Comparison of ENCODE assay signal across 14 mouse cellular contexts in the genomic region with DNA sequence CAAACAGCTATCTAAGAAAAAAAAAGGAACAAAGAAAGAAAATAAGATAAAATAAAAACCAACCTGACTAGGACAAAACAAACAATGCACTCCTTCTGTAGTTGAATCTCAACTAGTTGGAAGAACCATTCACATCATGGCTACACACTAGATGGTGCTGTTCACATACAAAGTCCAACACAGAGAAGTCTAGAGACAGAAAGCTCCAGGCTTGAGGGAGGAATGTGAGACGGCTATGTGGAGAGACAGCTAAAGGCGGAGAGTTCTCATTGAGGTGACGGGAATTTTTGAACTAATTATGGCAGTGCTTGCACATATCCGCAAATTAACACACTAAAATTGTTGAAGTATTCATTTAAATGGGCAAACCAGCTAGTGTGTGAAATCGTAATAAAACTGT. TPM values are rescaled to one million over a fixed set of nuclear protein-coding genes. Genes with fewer than 3 reads are reported as not detected.
A peak's percentile ranks its signal among the peaks of the same experiment; 100 is the strongest.
DNase-seq lines count a peak whose midpoint lies in the region; ATAC-seq and TF ChIP-seq lines count a peak whose summit lies in the region.
"Had no signal": no experiment of that assay in that cellular context is flagged by ENCODE, and none has a peak within 500 bp of the region (broad histone marks: within the 10 kb centered on the region; RNA-seq: fewer than 3 reads in every experiment).

No protein-coding gene starts in this region.

- peaks cover 9% of the 10 kb centered on the region for H3K4me1 ChIP-seq in heart, adult 2 months (ENCODE audit: control insufficient read depth, insufficient read depth, low read length)
- H3K4me1 ChIP-seq in lung, postnatal 0 days (ENCODE audit: insufficient read depth, low read depth, low read length): peaks cover 6% of the 10 kb centered on the region; the same call in 1 of the 2 replicates
- H3K4me1 ChIP-seq in lung, adult 2 months (ENCODE audit: control insufficient read depth, insufficient read depth, low read length): peaks cover 11% of the 10 kb centered on the region; the same call in 1 of the 2 replicates
- H3K4me1 ChIP-seq: forebrain, embryonic 15.5 days had no signal

- H3K9ac ChIP-seq in heart, adult 2 months (ENCODE audit: low read depth, low read length): no peak overlapping the region
- no peak overlapping the region for H3K9ac ChIP-seq in lung, postnatal 0 days (replicated peaks; ENCODE audit: low read depth)
- H3K9ac ChIP-seq: forebrain, embryonic 15.5 days had no signal

- intact Hi-C loops in heart, adult 2 months (cut with DNase I): loop anchor here (5.0 to 10.0 kb wide), 4 partner anchors 37 to 329 kb away; partner anchors contain the start of gene Phf11d

- no peak for ATAC-seq in lung, postnatal 0 days
- ATAC-seq: forebrain, embryonic 15.5 days; inflammation-experienced regulatory T-cells, adult 6 months had no signal

- no peaks in the 10 kb centered on the region for H3K36me3 ChIP-seq in heart, adult 2 months (ENCODE audit: control insufficient read depth, insufficient read depth, low read length)
- H3K36me3 ChIP-seq in lung, postnatal 0 days (ENCODE audit: insufficient read depth, low read length): no peaks in the 10 kb centered on the region
- H3K36me3 ChIP-seq: forebrain, embryonic 15.5 days had no signal

- H3K9me3 ChIP-seq in lung, postnatal 0 days (ENCODE audit: low read length): no peaks in the 10 kb centered on the region
- H3K9me3 ChIP-seq: forebrain, embryonic 15.5 days had no signal

- DNase-seq in heart, adult 2 months: no peak
- DNase-seq in heart, adult 8-10 months (ENCODE audit: low spot score): no peak
- DNase-seq in lung, postnatal 0 days (ENCODE audit: low spot score): peak; percentile 58
- no peak for DNase-seq in lung, adult 2 months
- peak; percentile 34 for DNase-seq in ES-CJ7 (ENCODE audit: low read depth, low spot score)
- peak; percentile 35 for DNase-seq in embryo, embryonic 10.5 days (ENCODE audit: low spot score)
- DNase-seq in neural tube, embryonic 10.5 days (ENCODE audit: extremely low spot score, low spot score): no peak
- no peak for DNase-seq in kidney, postnatal 4 days
- DNase-seq: adrenal gland, postnatal 36 days; cerebellum, adult 18-20 months; liver; right cerebral cortex, postnatal 14 days had no signal

- no peaks in the 10 kb centered on the region for H3K27me3 ChIP-seq in heart, adult 2 months (ENCODE audit: control insufficient read depth, insufficient read depth, low read length)
- no peaks in the 10 kb centered on the region for H3K27me3 ChIP-seq in lung, postnatal 0 days (replicated peaks; ENCODE audit: insufficient read depth, low read length)
- H3K27me3 ChIP-seq: forebrain, embryonic 15.5 days had no signal

- TF ChIP-seq EP300 in heart, adult 2 months (IDR thresholded peaks at IDR 0.05; ENCODE audit: insufficient read depth, low read depth, low read length): no peak
- no peak for TF ChIP-seq EP300 in lung, postnatal 0 days (IDR thresholded peaks at IDR 0.05)

- 67% methylated on average over 5 of the region's 5 CpGs for WGBS in heart, adult 2 months
- WGBS in lung, postnatal 0 days: 57% methylated on average over 5 of the region's 5 CpGs
- WGBS in lung, adult 2 months: 72% methylated on average over 5 of the region's 5 CpGs

- H3K79me2 ChIP-seq in heart, adult 2 months (replicated peaks; ENCODE audit: control insufficient read depth, insufficient read depth, low read length): no peaks in the 10 kb centered on the region

- TF ChIP-seq CTCF in heart, adult 2 months (IDR thresholded peaks at IDR 0.05): peak; percentile 52
- peak; percentile 65 for TF ChIP-seq CTCF in lung, postnatal 0 days (IDR thresholded peaks at IDR 0.05)
- no peak for TF ChIP-seq CTCF in lung, adult 2 months (IDR thresholded peaks at IDR 0.05; ENCODE audit: insufficient read depth, low read length)

- no peak overlapping the region for H3K4me3 ChIP-seq in heart, adult 2 months
- H3K4me3 ChIP-seq in lung, postnatal 0 days (ENCODE audit: low read depth, low read length): no peak overlapping the region
- H3K4me3 ChIP-seq in lung, adult 2 months (replicated peaks; ENCODE audit: extremely low read depth, low read depth, low read length): no peak overlapping the region
- H3K4me3 ChIP-seq: forebrain, embryonic 15.5 days had no signal

- no peak for TF ChIP-seq POLR2A in heart, adult 2 months (IDR thresholded peaks at IDR 0.05; ENCODE audit: insufficient read depth, low read depth, low read length)
- no peak for TF ChIP-seq POLR2A in lung, adult 2 months (IDR thresholded peaks at IDR 0.05; ENCODE audit: borderline replicate concordance, extremely low read depth, low read depth, low read length)

- H3K4me2 ChIP-seq in lung, postnatal 0 days (replicated peaks; ENCODE audit: low read depth, low read length): no peak overlapping the region
- H3K4me2 ChIP-seq: forebrain, embryonic 15.5 days had no signal

- no peak overlapping the region for H3K27ac ChIP-seq in heart, adult 2 months
- no peak overlapping the region for H3K27ac ChIP-seq in lung, postnatal 0 days (ENCODE audit: low read length)
- H3K27ac ChIP-seq: forebrain, embryonic 15.5 days had no signal

RNA-seq across cellular contexts. Expression of gene Cdadc1, which starts 43.7 kb away (rescaled TPM):
- 10 to 100 TPM; 43.9 to 50.4 TPM for total RNA-seq in heart, adult 2 months (2021)
- 8.0 and 12.0 TPM in 2 replicates for polyA plus RNA-seq in heart, adult 2 months (2012; rRNA removed)
- total RNA-seq in heart, adult 8-10 months (2022): 10 to 100 TPM; 44.5 to 62.8 (median 52.1) TPM
- 42.0 and 42.3 TPM in 2 replicates for polyA plus RNA-seq in lung, postnatal 0 days (2015; fragmentation: Nextera tagmentation; extraction: Ambion mirVana)
- 6.3 and 9.9 TPM in 2 replicates for polyA plus RNA-seq in lung, adult 2 months (2012; rRNA removed)

Comparison
In these comparisons a context has a peak if more than half of its experiments do, and no peak if none do; other contexts are left out.
1. DNase-seq: peak in lung, postnatal 0 days (single experiment), ES-CJ7 (single experiment) and embryo, embryonic 10.5 days (single experiment); none in heart, adult 2 months (0 of 2), heart, adult 8-10 months (single experiment), lung, adult 2 months (single experiment), neural tube, embryonic 10.5 days (single experiment) and kidney, postnatal 4 days (0 of 2).